Mouse (Mus musculus) brain, embryonic 14.5 days (tissue): ENCODE data around the gene Cdk14.

Experiments
- CTCF ChIP-seq: fragments of 200-500 bp; IDR thresholded peaks from 2 replicates; pipeline ENCODE4 v1.5.1; 2012; ENCODE audit warnings: inconsistent platforms, mild to moderate bottlenecking, moderate library complexity, borderline replicate concordance; ENCODE audit not compliant: insufficient read depth, insufficient read length; ENCODE audit errors: extremely low read depth
- POLR2A ChIP-seq: fragments of 200-500 bp; IDR thresholded peaks from 2 replicates; pipeline ENCODE4 v1.6.1; 2012; ENCODE audit warnings: mild to moderate bottlenecking, inconsistent platforms, borderline replicate concordance; ENCODE audit not compliant: poor library complexity, insufficient read depth, insufficient read length, severe bottlenecking; ENCODE audit errors: extremely low read depth

GRCm38 (mm10) chr5:4898241-4898640 is 521.9 kb downstream of the Cdk14 start:
- no peak for TF ChIP-seq CTCF
- TF ChIP-seq POLR2A = no peak
